Mouse (Mus musculus) E14TG2a.4 (cell line): ENCODE data around the gene 4430402I18Rik.
"Not testable (repeated sequence)": the region's sequence is repeated elsewhere in the genome, so short reads cannot be mapped to it uniquely, and the experiment has no call there.

ENCODE experiments used
- H3K27me3 ChIP-seq: 2 replicates; pipeline ENCODE4 v1.6.1; 2014; ENCODE audit warnings: low read length, control low read depth; ENCODE audit not compliant: insufficient read depth
- H3K36me3 ChIP-seq: 2 replicates; pipeline ENCODE4 v1.6.1; 2014; ENCODE audit warnings: low read length, control low read depth; ENCODE audit not compliant: insufficient read depth
- H3K4me1 ChIP-seq: replicated peaks from 2 replicates; pipeline ENCODE4 v1.6.1; 2014; ENCODE audit warnings: low read depth, low read length, control low read depth
- H3K4me3 ChIP-seq: replicated peaks from 2 replicates; pipeline ENCODE4 v1.5.1; 2014; ENCODE audit warnings: mild to moderate bottlenecking, low read length
- H3K9me3 ChIP-seq: 2 replicates; pipeline ENCODE4 v1.6.1; 2014; ENCODE audit warnings: low read length, control low read depth
- CTCF ChIP-seq: conservative IDR thresholded peaks from 2 replicates; pipeline ENCODE4 v1.5.1; 2014; ENCODE audit warnings: low read length
- NANOG ChIP-seq: IDR thresholded peaks from 2 replicates; pipeline ENCODE4 v1.6.1; 2014; ENCODE audit warnings: borderline replicate concordance, low read length, mixed read lengths
- POU5F1 ChIP-seq: IDR thresholded peaks from 2 replicates; pipeline ENCODE4 v1.6.1; 2014; ENCODE audit warnings: low read length, borderline replicate concordance

4430402I18Rik gene

DNA sequence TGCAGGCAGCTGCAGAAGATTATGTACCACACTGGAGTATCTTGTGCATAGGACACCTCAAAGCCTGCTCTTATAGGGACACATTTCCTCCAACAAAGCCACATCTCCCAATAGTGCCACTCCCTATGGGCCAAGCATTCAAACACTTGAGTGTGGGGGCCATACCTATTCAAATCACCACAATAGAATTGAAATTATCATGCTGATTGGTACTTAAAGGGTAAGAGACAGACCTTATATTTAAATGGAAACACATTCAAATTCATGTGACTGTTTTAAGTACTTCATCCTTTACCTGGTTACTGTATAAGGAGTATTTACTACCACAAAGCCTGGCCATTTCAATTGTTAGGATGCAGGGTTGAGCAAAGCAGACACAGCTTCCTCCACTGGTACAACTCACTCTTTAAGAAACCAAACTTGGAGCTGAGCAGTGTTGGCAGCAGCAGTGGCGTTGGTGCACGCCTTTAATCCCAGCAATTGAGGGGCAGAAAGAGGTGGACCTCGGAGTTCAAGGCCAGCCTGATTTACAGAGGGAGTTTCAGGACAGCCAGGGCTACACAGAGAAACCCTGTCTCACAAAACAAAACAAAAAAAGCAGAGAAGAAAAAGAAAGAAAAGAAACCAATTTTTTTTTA is 40.6 kb upstream of the 4430402I18Rik start:
- Histone ChIP-seq H3K4me1 (peaks cover 85% of the 10 kb centered on the region), H3K9me3 (no peaks in the 10 kb centered on the region), H3K36me3 (peaks cover 35% of the 10 kb centered on the region), H3K27me3 (no peaks in the 10 kb centered on the region), H3K4me3 (peak overlapping the region; percentile 14)
- TF ChIP-seq CTCF (no peak), POU5F1 (peak; percentile 53; the same call in 1 of the 2 replicates), NANOG (peak; percentile 100)

DNA sequence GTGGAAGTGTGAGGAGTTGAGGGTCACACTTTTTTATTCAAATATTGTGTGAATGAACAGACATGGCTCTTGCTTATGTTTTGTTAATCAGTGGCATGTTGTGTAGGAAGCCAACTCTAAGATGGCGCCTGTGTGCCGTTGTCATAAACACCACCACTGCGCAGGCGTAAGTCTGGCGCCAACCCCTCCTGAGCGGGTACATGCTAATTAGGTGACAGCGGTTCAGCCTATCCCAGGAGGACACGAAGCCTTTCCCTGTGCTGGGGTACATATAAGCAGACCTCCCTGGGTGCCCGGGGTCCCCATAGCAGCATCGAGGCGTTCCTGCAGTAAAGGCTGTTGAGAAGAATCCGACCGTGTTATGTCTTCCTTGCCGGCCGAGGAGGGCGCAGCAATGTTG is 32.7 kb upstream of the 4430402I18Rik start:
- H3K4me3 ChIP-seq, H3K27me3 ChIP-seq, H3K9me3 ChIP-seq: not testable (repeated sequence)
- Histone ChIP-seq H3K36me3 (peaks cover 55% of the 10 kb centered on the region), H3K4me1 (peaks cover 80% of the 10 kb centered on the region)

DNA sequence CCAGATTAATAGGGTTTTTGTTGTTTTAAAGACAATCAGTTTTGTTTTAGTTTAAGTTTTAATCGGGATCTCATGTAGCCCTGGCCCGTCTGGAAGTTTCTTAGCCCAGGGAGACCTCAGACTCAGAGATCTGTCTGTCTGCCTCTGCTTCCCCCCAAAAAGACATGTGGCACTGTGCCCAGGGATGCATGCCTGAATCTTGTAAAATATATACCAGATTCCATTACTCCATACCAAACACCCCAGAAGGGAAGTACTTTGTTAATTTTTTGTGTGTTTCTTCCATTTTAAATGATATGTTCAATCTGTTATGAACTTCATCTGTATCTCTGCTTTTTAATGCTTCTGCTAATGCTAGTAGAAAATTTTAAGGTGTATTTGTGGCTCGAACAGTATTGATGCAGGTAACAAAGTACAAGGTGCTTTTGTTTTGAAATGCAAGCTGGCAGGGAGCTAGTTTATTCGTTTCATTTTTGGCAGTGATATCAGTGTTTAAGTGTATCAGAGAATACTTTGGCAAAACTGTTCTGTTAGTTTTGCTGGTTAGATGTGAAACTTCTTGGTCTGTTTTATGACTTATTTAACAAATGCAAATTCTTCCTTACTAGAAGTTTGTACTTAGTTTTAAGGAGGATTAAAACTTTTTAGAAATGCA is 30.5 kb upstream of the 4430402I18Rik start:
- H3K4me3 ChIP-seq = no peak overlapping the region
- no peak for TF ChIP-seq POU5F1
- no peak for TF ChIP-seq CTCF
- TF ChIP-seq NANOG = no peak
- H3K9me3 ChIP-seq = no peaks in the 10 kb centered on the region
- H3K4me1 ChIP-seq = peaks cover 82% of the 10 kb centered on the region
- no peaks in the 10 kb centered on the region for H3K27me3 ChIP-seq
- H3K36me3 ChIP-seq = peaks cover 77% of the 10 kb centered on the region

GRCm38 (mm10) chr19:28995366-28995765 is 27.8 kb upstream of the 4430402I18Rik start:
- Histone ChIP-seq H3K36me3 (peaks cover 60% of the 10 kb centered on the region), H3K4me3 (no peak overlapping the region), H3K4me1 (peaks cover 72% of the 10 kb centered on the region), H3K27me3 (no peaks in the 10 kb centered on the region), H3K9me3 (no peaks in the 10 kb centered on the region)
- TF ChIP-seq POU5F1 = no peak

DNA sequence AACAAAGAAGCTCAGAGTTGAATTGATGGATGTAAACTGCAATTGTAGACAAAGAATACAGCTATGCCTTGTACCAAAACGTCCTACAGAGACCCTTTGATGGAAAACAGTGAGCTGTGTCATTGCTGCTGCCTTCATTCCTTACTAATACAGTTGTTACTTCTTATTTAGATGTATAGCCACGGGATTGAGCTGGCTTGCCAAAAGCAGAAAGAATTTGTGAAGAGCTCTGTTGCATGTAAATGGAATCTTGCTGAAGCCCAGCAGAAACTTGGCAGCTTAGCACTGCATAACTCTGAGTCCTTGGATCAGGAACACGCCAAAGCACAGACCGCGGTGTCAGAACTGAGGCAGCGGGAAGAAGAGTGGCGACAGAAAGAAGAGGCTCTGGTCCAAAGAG is 27.3 kb upstream of the 4430402I18Rik start:
- Histone ChIP-seq H3K4me3 (no peak overlapping the region), H3K4me1 (peaks cover 67% of the 10 kb centered on the region), H3K9me3 (no peaks in the 10 kb centered on the region), H3K27me3 (no peaks in the 10 kb centered on the region), H3K36me3 (peaks cover 55% of the 10 kb centered on the region)
- TF ChIP-seq POU5F1 (no peak), CTCF (no peak), NANOG (peak; percentile 43; the same call in 1 of the 2 replicates)

GRCm38 (mm10) chr19:28991391-28991790 is 23.8 kb upstream of the 4430402I18Rik start:
- Histone ChIP-seq H3K27me3 (no peaks in the 10 kb centered on the region; the same call in 1 of the 2 replicates), H3K36me3 (peaks cover 39% of the 10 kb centered on the region), H3K9me3 (no peaks in the 10 kb centered on the region), H3K4me3 (peak overlapping the region; percentile 95), H3K4me1 (peaks cover 49% of the 10 kb centered on the region)
- no peak for TF ChIP-seq NANOG
- TF ChIP-seq POU5F1 = no peak
- TF ChIP-seq CTCF = no peak

DNA sequence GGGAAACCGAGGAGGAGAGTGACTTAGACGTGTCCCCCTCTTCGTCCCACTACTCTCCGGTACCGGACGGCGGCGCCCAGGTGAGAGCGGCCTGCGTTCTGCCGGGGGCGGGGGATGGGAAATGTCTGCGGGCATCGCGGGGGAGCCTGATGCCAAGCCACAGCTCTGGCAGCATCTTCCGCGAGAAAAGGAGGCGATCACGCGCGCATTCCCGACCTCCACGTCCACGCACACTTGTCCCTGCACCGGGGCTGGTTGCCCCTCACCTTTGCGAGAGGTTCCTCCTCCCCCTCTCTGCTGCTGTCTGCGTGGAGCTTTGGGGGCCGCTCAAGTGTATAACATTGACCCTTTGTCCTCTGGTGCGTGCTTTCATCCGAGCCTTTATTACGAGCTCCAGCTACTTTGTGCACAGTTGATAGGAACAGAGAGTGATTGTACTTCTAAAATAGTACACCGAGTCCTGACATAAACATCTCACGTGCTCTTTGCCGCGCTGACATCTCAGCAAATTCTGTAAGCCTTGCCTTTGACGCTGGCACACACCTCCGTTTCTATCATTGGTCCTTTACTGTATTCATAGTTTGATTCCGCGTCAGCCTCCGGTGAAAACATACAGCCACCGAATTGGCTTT is 23.1 kb upstream of the 4430402I18Rik start:
- TF ChIP-seq POU5F1 (no peak), NANOG (no peak), CTCF (no peak)
- H3K9me3 ChIP-seq = no peaks in the 10 kb centered on the region
- no peaks in the 10 kb centered on the region; the same call in 1 of the 2 replicates for H3K27me3 ChIP-seq
- peaks cover 44% of the 10 kb centered on the region for H3K4me1 ChIP-seq
- H3K4me3 ChIP-seq = peak overlapping the region; percentile 95
- peaks cover 32% of the 10 kb centered on the region for H3K36me3 ChIP-seq

DNA sequence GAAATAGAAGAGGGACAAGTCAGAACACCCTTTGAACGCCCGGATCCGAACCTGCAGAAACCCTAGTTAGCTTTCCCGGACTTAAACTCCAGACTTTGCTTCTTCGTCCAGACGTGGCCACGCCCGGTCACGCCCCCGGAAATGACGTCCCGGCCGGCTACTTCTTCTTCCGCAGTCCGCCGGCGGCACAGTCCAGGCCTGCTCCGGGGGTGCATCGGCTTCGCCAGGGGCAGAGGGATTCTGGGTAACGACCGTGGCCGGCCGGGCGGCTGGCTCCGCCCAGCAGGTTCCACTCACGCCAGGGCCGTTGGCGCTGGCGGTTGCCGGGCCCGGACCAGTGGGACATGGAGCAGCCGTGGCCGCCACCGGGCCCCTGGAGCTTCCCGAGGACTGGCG is 22.6 kb upstream of the 4430402I18Rik start, which contains the start of gene Cdc37l1:
Gene Cdc37l1 (plus strand): TSS at position 159 of the 396 bp plus-strand sequence.
- TF ChIP-seq POU5F1 (no peak), NANOG (no peak), CTCF (no peak)
- Histone ChIP-seq H3K4me3 (peak within 1 kb of the TSS; percentile 95), H3K9me3 (no peaks in the 10 kb centered on the region), H3K36me3 (peaks cover 27% of the 10 kb centered on the region), H3K4me1 (peaks cover 39% of the 10 kb centered on the region), H3K27me3 (no peaks in the 10 kb centered on the region; the same call in 1 of the 2 replicates)
